Mouse (Mus musculus) inflammation-experienced regulatory T-cells, adult 16 weeks (primary cell): ENCODE measurements around the gene Dnajb1. TPM values are rescaled to one million over a fixed set of nuclear protein-coding genes. Genes with fewer than 3 reads are reported as not detected.

ENCODE experiments used
- polyA plus RNA-seq: library from polyadenylated mRNA; unstranded; fragments of 100-300 nt; shearing (Covaris generic); gene quantifications from one replicate; pipeline ENCODE4 v1.2.1, GENCODE M21; 2017

Gene Dnajb1
- polyA plus RNA-seq: 114 TPM

DNA sequence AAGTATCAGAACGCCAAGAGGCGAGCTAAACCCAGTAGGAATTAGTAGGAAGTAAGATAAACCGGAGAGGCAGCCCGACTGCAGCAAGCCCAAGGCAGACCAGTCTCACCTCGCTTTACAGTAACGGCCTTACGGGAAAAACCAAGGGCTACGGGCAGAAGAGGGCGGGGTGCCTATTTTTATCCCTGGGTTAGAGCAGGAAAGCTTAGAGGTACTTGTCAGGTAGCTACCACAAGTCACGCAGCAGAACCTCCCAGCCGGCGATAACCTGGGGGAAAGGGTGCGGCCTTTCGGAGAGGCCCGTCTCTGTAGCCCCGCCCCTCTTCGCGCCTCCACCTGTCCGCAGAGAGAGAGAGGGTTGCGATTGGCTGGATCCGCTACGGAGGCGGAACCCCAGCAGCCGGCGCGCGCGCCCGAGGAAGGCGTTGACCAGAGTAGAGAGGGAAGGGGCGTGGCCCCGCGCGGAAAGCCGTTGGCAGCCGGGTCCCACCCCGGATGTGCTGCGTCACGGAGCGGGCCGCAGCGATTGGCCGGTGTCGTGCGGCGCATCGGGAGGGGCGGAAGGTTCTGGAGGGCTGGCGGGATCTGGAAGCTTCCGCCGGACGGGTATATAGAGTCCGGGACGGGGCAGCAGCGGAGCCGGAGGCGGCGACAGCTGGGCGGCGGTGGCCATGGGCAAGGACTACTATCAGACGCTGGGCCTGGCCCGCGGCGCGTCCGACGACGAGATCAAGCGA is at the start of gene Dnajb1, which contains the start of gene Tecr:
Gene Dnajb1 (plus strand): TSS at position 533 of the 737 bp plus-strand sequence.
Gene Tecr (minus strand): TSS at position 311 of the 737 bp plus-strand sequence.

GRCm38 (mm10) chr8:83566469-83567395 is 41.3 kb upstream of the Dnajb1 start, which contains the start of gene Ndufb7:
Gene Ndufb7, plus strand, starts transcription at chr8:83566671.

GRCm38 (mm10) chr8:83652030-83652743 is 44.2 kb downstream of the Dnajb1 start, which contains the start of gene Gipc1:
Gene Gipc1, plus strand, starts transcription at chr8:83652677.

Other genes with a start within 250 kb of the Dnajb1 start
- 0.18 TPM for gene Clgn, start 218.3 kb upstream of the Dnajb1 start, polyA plus RNA-seq
- gene Scoc, start 149.8 kb upstream of the Dnajb1 start, polyA plus RNA-seq: 25.8 TPM
- not detected for gene Olfr370, start 72.4 kb upstream of the Dnajb1 start, polyA plus RNA-seq
- gene Ndufb7, start 41.5 kb upstream of the Dnajb1 start, polyA plus RNA-seq: 242 TPM
- 513 TPM for gene Tecr, start 222 bp upstream of the Dnajb1 start, polyA plus RNA-seq
- gene Gipc1, start 44.5 kb downstream of the Dnajb1 start, polyA plus RNA-seq: 74.0 TPM
- gene Ptger1, start 58.5 kb downstream of the Dnajb1 start, polyA plus RNA-seq: 0.39 TPM
- gene Pkn1, start 91.0 kb downstream of the Dnajb1 start, polyA plus RNA-seq: 20.7 TPM
- gene Ddx39, start 107.0 kb downstream of the Dnajb1 start, polyA plus RNA-seq: 201 TPM
- gene Adgre5, start 133.1 kb downstream of the Dnajb1 start, polyA plus RNA-seq: 568 TPM